In the genomic region with DNA sequence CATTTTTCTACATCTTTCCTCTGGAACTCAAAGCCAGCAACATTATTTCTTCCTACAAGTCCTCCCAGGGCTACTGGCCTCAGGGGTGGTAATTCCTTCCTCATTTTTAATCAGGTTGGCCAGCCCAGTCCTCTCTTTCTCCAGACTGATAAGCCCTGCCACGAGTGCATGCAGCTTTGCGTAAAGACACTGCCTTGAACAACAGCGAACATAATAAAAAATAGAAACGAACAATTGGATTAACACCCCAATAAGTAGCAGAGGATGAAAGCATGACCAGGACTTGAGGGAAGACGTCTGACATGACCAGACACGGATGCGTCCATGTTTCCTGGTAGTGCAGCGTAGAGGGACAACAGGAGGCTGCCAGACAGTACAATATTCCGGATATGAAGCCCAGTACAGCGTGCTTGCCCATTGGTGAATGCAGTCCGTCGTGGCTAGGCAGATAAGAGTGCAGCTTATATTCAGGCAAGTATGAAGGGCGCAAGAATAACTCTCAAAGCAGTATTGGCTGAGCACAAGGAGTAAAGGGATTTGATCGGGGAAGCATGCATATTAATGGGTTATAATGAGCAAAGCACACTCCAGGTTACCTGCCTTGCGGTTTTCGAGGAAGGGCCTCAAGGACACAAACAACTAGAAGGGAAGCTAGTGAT, we compare ENCODE assay signal across 8 mouse cellular contexts. TPM values are rescaled to one million over a fixed set of nuclear protein-coding genes. Genes with fewer than 3 reads are reported as not detected.
DNase-seq lines count a peak whose midpoint lies in the region; ATAC-seq and TF ChIP-seq lines count a peak whose summit lies in the region.

No protein-coding gene starts in this region.

- peak overlapping the region; percentile 83 for H3K4me3 ChIP-seq in forebrain, embryonic 11.5 days (ENCODE audit: low read depth, low read length)
- H3K4me3 ChIP-seq in limb, embryonic 14.5 days (replicated peaks; ENCODE audit: low read length), result peak overlapping the region; percentile 84
- H3K4me3 ChIP-seq in stomach, embryonic 16.5 days (replicated peaks; ENCODE audit: low read length), result peak overlapping the region; percentile 87

- peak overlapping the region; percentile 77 for H3K4me2 ChIP-seq in forebrain, embryonic 11.5 days (ENCODE audit: low read depth, low read length, severe bottlenecking)
- H3K4me2 ChIP-seq in limb, embryonic 14.5 days (replicated peaks; ENCODE audit: low read depth, low read length, severe bottlenecking), result peak overlapping the region; percentile 75
- peak overlapping the region; percentile 74 for H3K4me2 ChIP-seq in stomach, embryonic 16.5 days (ENCODE audit: low read depth, low read length)

- no peaks in the 10 kb centered on the region; the same call in 1 of the 2 replicates for H3K27me3 ChIP-seq in forebrain, embryonic 11.5 days (ENCODE audit: control insufficient read depth, insufficient read depth, low read length)
- H3K27me3 ChIP-seq in limb, embryonic 14.5 days (ENCODE audit: control insufficient read depth, insufficient read depth, low read length), result no peaks in the 10 kb centered on the region
- H3K27me3 ChIP-seq in stomach, embryonic 16.5 days (ENCODE audit: control insufficient read depth, insufficient read depth, low read length), result no peaks in the 10 kb centered on the region

- ATAC-seq in forebrain, embryonic 11.5 days (replicated peaks; ENCODE audit: low FRiP score), result 0 out of 2 replicates have a peak, but pooled peaks have one; percentile 0
- no peak for ATAC-seq in limb, embryonic 14.5 days (ENCODE audit: low FRiP score, low read depth)
- no peak for ATAC-seq in stomach, embryonic 16.5 days (ENCODE audit: insufficient read depth, low FRiP score)

- H3K4me1 ChIP-seq in forebrain, embryonic 11.5 days (replicated peaks; ENCODE audit: control insufficient read depth, insufficient read depth, low read length), result peaks cover 8% of the 10 kb centered on the region
- H3K4me1 ChIP-seq in limb, embryonic 14.5 days (ENCODE audit: control insufficient read depth, insufficient read depth, low read length), result peaks cover 7% of the 10 kb centered on the region
- peaks cover 17% of the 10 kb centered on the region for H3K4me1 ChIP-seq in stomach, embryonic 16.5 days (ENCODE audit: control insufficient read depth, insufficient read depth, low read length)

- H3K36me3 ChIP-seq in forebrain, embryonic 11.5 days (ENCODE audit: control insufficient read depth, insufficient read depth, low read length), result no peaks in the 10 kb centered on the region
- no peaks in the 10 kb centered on the region for H3K36me3 ChIP-seq in limb, embryonic 14.5 days (ENCODE audit: control insufficient read depth, insufficient read depth, low read length)
- H3K36me3 ChIP-seq in stomach, embryonic 16.5 days (ENCODE audit: control insufficient read depth, insufficient read depth, low read length), result no peaks in the 10 kb centered on the region

- no peak for TF ChIP-seq POLR2A in limb, embryonic 14.5 days (IDR thresholded peaks at IDR 0.05; ENCODE audit: borderline replicate concordance, extremely low read depth, insufficient read depth, insufficient read length)

- WGBS in forebrain, embryonic 11.5 days, result 42% methylated on average over 16 of the region's 16 CpGs
- 44% methylated on average over 16 of the region's 16 CpGs for WGBS in limb, embryonic 14.5 days
- WGBS in stomach, embryonic 16.5 days, result 39% methylated on average over 16 of the region's 16 CpGs

- no peaks in the 10 kb centered on the region for H3K9me3 ChIP-seq in forebrain, embryonic 11.5 days (ENCODE audit: control insufficient read depth, low read length)
- no peaks in the 10 kb centered on the region for H3K9me3 ChIP-seq in limb, embryonic 14.5 days (ENCODE audit: control insufficient read depth, low read length)
- no peaks in the 10 kb centered on the region for H3K9me3 ChIP-seq in stomach, embryonic 16.5 days (replicated peaks; ENCODE audit: control insufficient read depth, low read length)

- DNase-seq in spleen, adult 12 weeks (ENCODE audit: low spot score), result peak; percentile 22
- no peak for DNase-seq in spleen, postnatal 14 days (ENCODE audit: low spot score in 2 of 2)
- no peak for DNase-seq in forebrain, embryonic 11.5 days (ENCODE audit: low spot score)
- no peak for DNase-seq in limb, embryonic 14.5 days (ENCODE audit: low spot score)
- no peak for DNase-seq in frontal cortex, postnatal 14 days (ENCODE audit: low spot score in 2 of 2)
- DNase-seq in urinary bladder, postnatal 4 days (ENCODE audit: low spot score in 2 of 2), result no peak
- DNase-seq in gastrocnemius, postnatal 36 days, result no peak

- no peak overlapping the region for H3K9ac ChIP-seq in forebrain, embryonic 11.5 days (ENCODE audit: low read length)
- no peak overlapping the region for H3K9ac ChIP-seq in limb, embryonic 14.5 days (ENCODE audit: low read depth, low read length, severe bottlenecking)
- peak overlapping the region; percentile 65 for H3K9ac ChIP-seq in stomach, embryonic 16.5 days (ENCODE audit: low read length)

- no peak overlapping the region for H3K27ac ChIP-seq in forebrain, embryonic 11.5 days (ENCODE audit: low read depth, low read length)
- H3K27ac ChIP-seq in limb, embryonic 14.5 days (replicated peaks; ENCODE audit: low read depth, low read length), result no peak overlapping the region
- no peak overlapping the region for H3K27ac ChIP-seq in stomach, embryonic 16.5 days (ENCODE audit: low read length)

- intact Hi-C loops in gastrocnemius, postnatal 36 days (cut with DNase I), result no loop called here

RNA-seq across cellular contexts. Expression of a gene that starts 0.9 kb away (rescaled TPM):
- polyA plus RNA-seq in forebrain, embryonic 11.5 days (2014; fragmentation: Nextera tagmentation; extraction: Ambion mirVana), result 18.5 and 18.9 TPM in 2 replicates
- 16.1 and 16.4 TPM in 2 replicates for polyA plus RNA-seq in limb, embryonic 14.5 days (2012; rRNA removed)
- 13.3 and 16.7 TPM in 2 replicates for polyA plus RNA-seq in limb, embryonic 14.5 days (2014; fragmentation: Nextera tagmentation; extraction: Ambion mirVana)
- polyA plus RNA-seq in stomach, embryonic 16.5 days (2015; fragmentation: Nextera tagmentation; extraction: Ambion mirVana), result 8.5 and 9.6 TPM in 2 replicates
- total RNA-seq in gastrocnemius, postnatal 36 days (2021), result 10 to 100 TPM; 19.0 to 22.1 TPM
